Mouse (Mus musculus) forebrain, postnatal 0 days (tissue): Measurements from ENCODE around the gene Cga. TPM values are rescaled to one million over a fixed set of nuclear protein-coding genes. Genes with fewer than 3 reads are reported as not detected.

Source experiments
- ATAC-seq: fragments of 200-750 bp; cut with Nextera tagmentation; 2 replicates; pipeline ENCODE4 v1.8.0; 2017; ENCODE audit warnings: mild to moderate bottlenecking, moderate library complexity
- DNase-seq: peaks from one replicate; pipeline ENCODE4 v3.0.0-alpha.2; 2015
- H3K27ac ChIP-seq: fragments of 300-500 bp; sonication (generic); 2 replicates; pipeline ENCODE4 v1.5.1; 2014; ENCODE audit warnings: low read depth, mild to moderate bottlenecking, antibody characterized with exemption, low read length, moderate library complexity, mixed read lengths
- H3K27me3 ChIP-seq: fragments of 300-500 bp; sonication (generic); 2 replicates; pipeline ENCODE4 v1.6.1; 2014; ENCODE audit warnings: mild to moderate bottlenecking, low read length, mixed read lengths; ENCODE audit not compliant: insufficient read depth
- H3K36me3 ChIP-seq: fragments of 300-500 bp; sonication (generic); 2 replicates; pipeline ENCODE4 v1.6.1; 2014; ENCODE audit warnings: mild to moderate bottlenecking, moderate library complexity; ENCODE audit not compliant: insufficient read depth
- H3K4me1 ChIP-seq: fragments of 300-500 bp; sonication (generic); 2 replicates; pipeline ENCODE4 v1.6.1; 2014; ENCODE audit warnings: antibody characterized with exemption; ENCODE audit not compliant: insufficient read depth
- H3K4me2 ChIP-seq: fragments of 300-500 bp; sonication (generic); 2 replicates; pipeline ENCODE4 v1.6.1; 2014; ENCODE audit warnings: low read depth, mild to moderate bottlenecking, moderate library complexity
- H3K4me3 ChIP-seq: fragments of 300-500 bp; sonication (generic); 2 replicates; pipeline ENCODE4 v1.5.1; 2014; ENCODE audit warnings: low read depth, low read length, mixed read lengths
- H3K9ac ChIP-seq: fragments of 300-500 bp; sonication (generic); 2 replicates; pipeline ENCODE4 v1.6.1; 2014; ENCODE audit warnings: mild to moderate bottlenecking
- H3K9me3 ChIP-seq: fragments of 300-500 bp; sonication (generic); 2 replicates; pipeline ENCODE4 v1.6.1; 2016; ENCODE audit warnings: low read length
- CTCF ChIP-seq: sonication (generic); IDR thresholded peaks from 2 replicates; pipeline ENCODE4 v1.5.1; 2016; ENCODE audit warnings: antibody characterized with exemption, control low read depth, low read depth
- WGBS: fragments of 180-500 bp; shearing (Covaris S2); extraction: QIAGEN DNeasy Blood & Tissue Kit; methylation state at CpG from one replicate; pipeline ENCODE4 v1.1.7; 2014; 5-methylcytosine and 5-hydroxymethylcytosine counted together
- polyA plus RNA-seq: library from polyadenylated mRNA; unstranded; fragments of >200 nt; fragmentation: Nextera tagmentation; extraction: Ambion mirVana; gene quantifications from 2 replicates; pipeline ENCODE4 v1.2.1, GENCODE M21; 2015
- total RNA-seq: library from RNA; depleted of rRNA; stranded (reverse); fragments of >200 nt; gene quantifications from 2 replicates; pipeline ENCODE4 v1.2.3, GENCODE M21; 2014

Cga gene
- total and polyA plus RNA-seq, 2 experiments from 2014 or later, result not detected

- DNase-seq (no peak), ATAC-seq (no peak)
- H3K4me3 ChIP-seq, result no peak overlapping the region
- H3K27ac ChIP-seq, result no peak overlapping the region
- H3K4me2 ChIP-seq, result no peak overlapping the region
- H3K4me1 ChIP-seq, result no peaks in the 10 kb centered on the region; the same call in 1 of the 2 replicates
- no peaks in the 10 kb centered on the region for H3K9me3 ChIP-seq
- no peak overlapping the region for H3K9ac ChIP-seq
- H3K27me3 ChIP-seq, result no peaks in the 10 kb centered on the region
- 69% methylated on average over 5 of the region's 5 CpGs for WGBS
- peak; percentile 24; the same call in 1 of the 2 replicates for TF ChIP-seq CTCF
- no peaks in the 10 kb centered on the region for H3K36me3 ChIP-seq
These were observed 11.8 kb downstream of the Cga start for GRCm38 (mm10) chr4:34905396-34905795.

- Histone ChIP-seq H3K9ac (no peak overlapping the region), H3K4me1 (no peaks in the 10 kb centered on the region), H3K4me3 (no peak overlapping the region), H3K4me2 (no peak overlapping the region), H3K9me3 (no peaks in the 10 kb centered on the region), H3K27ac (no peak overlapping the region), H3K27me3 (no peaks in the 10 kb centered on the region), H3K36me3 (no peaks in the 10 kb centered on the region)
- no peak for DNase-seq
- ATAC-seq, result no peak
- WGBS, result 74% methylated on average over 4 of the region's 4 CpGs
- TF ChIP-seq CTCF, result no peak
These were observed 12.6 kb downstream of the Cga start for GRCm38 (mm10) chr4:34906151-34906550.

- H3K4me2 ChIP-seq, result no peak overlapping the region
- ATAC-seq (peak; percentile 67), DNase-seq (peak; percentile 13)
- 0 out of 2 replicates have a peak, but pooled peaks have one; percentile 7 for TF ChIP-seq CTCF
- no peaks in the 10 kb centered on the region for H3K9me3 ChIP-seq
- 40% methylated on average over 14 of the region's 14 CpGs for WGBS
- H3K36me3 ChIP-seq, result no peaks in the 10 kb centered on the region
- no peak overlapping the region for H3K9ac ChIP-seq
- H3K27ac ChIP-seq, result no peak overlapping the region
- H3K27me3 ChIP-seq, result no peaks in the 10 kb centered on the region
- no peaks in the 10 kb centered on the region for H3K4me1 ChIP-seq
- no peak overlapping the region for H3K4me3 ChIP-seq
These were observed 13.4 kb downstream of the Cga start for GRCm38 (mm10) chr4:34907026-34907425.

GRCm38 (mm10) chr4:34908127-34908526 is 14.5 kb downstream of the Cga start:
- no peaks in the 10 kb centered on the region for H3K36me3 ChIP-seq
- WGBS, result 95% methylated on average over 7 of the region's 7 CpGs
- no peaks in the 10 kb centered on the region for H3K27me3 ChIP-seq
- H3K9ac ChIP-seq, result no peak overlapping the region
- H3K27ac ChIP-seq, result no peak overlapping the region
- no peak overlapping the region for H3K4me2 ChIP-seq
- DNase-seq (no peak), ATAC-seq (no peak)
- TF ChIP-seq CTCF, result no peak
- H3K4me3 ChIP-seq, result no peak overlapping the region
- H3K9me3 ChIP-seq, result no peaks in the 10 kb centered on the region
- no peaks in the 10 kb centered on the region for H3K4me1 ChIP-seq

- Histone ChIP-seq H3K27ac (no peak overlapping the region), H3K9ac (no peak overlapping the region), H3K4me3 (no peak overlapping the region), H3K36me3 (no peaks in the 10 kb centered on the region), H3K4me1 (no peaks in the 10 kb centered on the region), H3K27me3 (no peaks in the 10 kb centered on the region), H3K9me3 (no peaks in the 10 kb centered on the region), H3K4me2 (no peak overlapping the region)
- no peak for TF ChIP-seq CTCF
- no peak for ATAC-seq
- 75% methylated on average over 3 of the region's 3 CpGs for WGBS
- no peak for DNase-seq
These were observed 17.8 kb downstream of the Cga start for GRCm38 (mm10) chr4:34911401-34911800.

GRCm38 (mm10) chr4:34912171-34912570 is 18.6 kb downstream of the Cga start:
- WGBS, result 91% methylated on average over 3 of the region's 3 CpGs
- H3K9me3 ChIP-seq, result no peaks in the 10 kb centered on the region
- H3K27me3 ChIP-seq, result no peaks in the 10 kb centered on the region
- no peak for ATAC-seq
- no peak for TF ChIP-seq CTCF
- H3K4me3 ChIP-seq, result no peak overlapping the region
- no peaks in the 10 kb centered on the region for H3K36me3 ChIP-seq
- no peak overlapping the region for H3K9ac ChIP-seq
- no peak for DNase-seq
- no peaks in the 10 kb centered on the region for H3K4me1 ChIP-seq
- no peak overlapping the region for H3K27ac ChIP-seq
- H3K4me2 ChIP-seq, result no peak overlapping the region

GRCm38 (mm10) chr4:34917400-34917799 is 23.8 kb downstream of the Cga start:
- DNase-seq, result no peak
- 25% methylated on average over 7 of the region's 7 CpGs for WGBS
- no peaks in the 10 kb centered on the region for H3K4me1 ChIP-seq

More at GRCm38 (mm10) chr4:34917400-34917799, 23.8 kb downstream of the Cga start:
- Histone ChIP-seq H3K27ac (no peak overlapping the region), H3K4me2 (no peak overlapping the region), H3K9ac (no peak overlapping the region), H3K9me3 (no peaks in the 10 kb centered on the region), H3K36me3 (no peaks in the 10 kb centered on the region), H3K4me3 (no peak overlapping the region), H3K27me3 (no peaks in the 10 kb centered on the region)
- no peak for TF ChIP-seq CTCF
- peak; percentile 14; the same call in 1 of the 2 replicates for ATAC-seq
